Mouse (Mus musculus): ENCODE measurements around the gene Bcl7c.

DNA sequence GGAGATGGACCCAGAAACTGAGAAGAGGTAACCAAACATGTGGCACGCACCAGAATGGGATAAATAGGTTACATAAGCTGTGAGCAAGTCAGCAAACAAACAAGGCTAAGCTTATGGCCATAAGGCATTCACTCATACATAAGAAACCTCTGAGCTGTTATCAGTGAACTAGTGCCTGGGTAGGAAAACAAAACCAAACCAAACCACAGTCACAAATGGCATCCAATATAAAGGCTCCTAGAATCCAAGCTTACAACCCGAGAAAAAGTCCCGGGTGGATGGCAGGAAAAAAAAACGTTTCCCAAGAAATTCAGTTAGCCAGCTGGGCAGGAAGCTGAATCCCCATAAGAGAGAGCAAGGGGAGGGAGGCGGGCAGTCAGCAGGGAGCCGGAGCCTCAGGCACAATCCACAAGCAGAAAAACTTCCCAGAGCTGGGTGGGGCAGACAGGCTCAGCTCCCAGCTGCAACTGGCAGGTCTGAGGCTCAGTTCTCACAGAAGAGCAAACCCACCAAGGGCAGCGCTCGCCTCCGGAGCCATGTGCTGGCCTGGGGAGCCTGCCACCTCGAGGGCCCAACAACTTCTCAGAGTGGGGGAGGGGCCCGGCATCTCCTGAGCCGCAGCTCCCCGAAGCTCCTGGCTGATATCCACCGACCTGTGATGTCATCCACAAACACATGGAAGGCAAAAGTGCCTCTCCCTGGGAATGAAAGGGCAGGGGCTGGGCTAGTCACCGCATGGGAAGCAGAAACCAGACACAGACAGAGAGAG, 17.3 kb downstream of the Bcl7c start:
- TF ChIP-seq CTCF (IDR thresholded peaks at IDR 0.05), result no peak
- TF ChIP-seq EP300 (IDR thresholded peaks at IDR 0.05), result no peak
